Mouse (Mus musculus) midbrain, postnatal 0 days (tissue): ENCODE results near the gene Fmo4. TPM values are rescaled to one million over a fixed set of nuclear protein-coding genes. Genes with fewer than 3 reads are reported as not detected.
"Not testable (repeated sequence)": the region's sequence is repeated elsewhere in the genome, so short reads cannot be mapped to it uniquely, and the experiment has no call there.

Experiments used
- ATAC-seq: fragments of 200-750 bp; cut with Nextera tagmentation; 2 replicates; pipeline ENCODE4 v1.8.0; 2017; ENCODE audit warnings: moderate number of reproducible peaks, mild to moderate bottlenecking, moderate TSS enrichment, moderate library complexity; ENCODE audit not compliant: low FRiP score
- DNase-seq: peaks from one replicate; pipeline ENCODE4 v3.0.0-alpha.2; 2015; ENCODE audit warnings: low spot score
- H3K27ac ChIP-seq: fragments of 300-500 bp; sonication (generic); 2 replicates; pipeline ENCODE4 v1.5.1; 2014; ENCODE audit warnings: low read depth, mild to moderate bottlenecking, low read length, mixed read lengths
- H3K27me3 ChIP-seq: fragments of 300-500 bp; sonication (generic); 2 replicates; pipeline ENCODE4 v1.6.1; 2014; ENCODE audit warnings: low read length, control low read depth, mixed read lengths; ENCODE audit not compliant: insufficient read depth
- H3K36me3 ChIP-seq: fragments of 300-500 bp; sonication (generic); 2 replicates; pipeline ENCODE4 v1.6.1; 2014; ENCODE audit warnings: low read length, control low read depth, mixed read lengths; ENCODE audit not compliant: insufficient read depth
- H3K4me1 ChIP-seq: fragments of 300-500 bp; sonication (generic); 2 replicates; pipeline ENCODE4 v1.6.1; 2014; ENCODE audit warnings: mild to moderate bottlenecking, control low read depth, antibody characterized with exemption, low read length, mixed read lengths; ENCODE audit not compliant: insufficient read depth
- H3K4me2 ChIP-seq: fragments of 300-500 bp; sonication (generic); 2 replicates; pipeline ENCODE4 v1.6.1; 2014; ENCODE audit warnings: low read depth, mild to moderate bottlenecking, low read length, mixed read lengths; ENCODE audit not compliant: poor library complexity, severe bottlenecking
- H3K4me3 ChIP-seq: fragments of 300-500 bp; sonication (generic); 2 replicates; pipeline ENCODE4 v1.5.1; 2014; ENCODE audit warnings: low read depth, mild to moderate bottlenecking, low read length, moderate library complexity
- H3K9ac ChIP-seq: fragments of 300-500 bp; sonication (generic); replicated peaks from 2 replicates; pipeline ENCODE4 v1.6.1; 2014; ENCODE audit warnings: mild to moderate bottlenecking, low read length, moderate library complexity, mixed read lengths; ENCODE audit not compliant: poor library complexity, severe bottlenecking
- H3K9me3 ChIP-seq: fragments of 300-500 bp; sonication (generic); 2 replicates; pipeline ENCODE4 v1.6.1; 2016; ENCODE audit warnings: low read length, control low read depth
- CTCF ChIP-seq: IDR thresholded peaks from 2 replicates; pipeline ENCODE4 v1.5.1; 2016; ENCODE audit warnings: antibody characterized with exemption, mild to moderate bottlenecking
- WGBS: fragments of 180-500 bp; shearing (Covaris S2); extraction: QIAGEN DNeasy Blood & Tissue Kit; methylation state at CpG from one replicate; pipeline ENCODE4 v1.1.7; 2014; 5-methylcytosine and 5-hydroxymethylcytosine counted together
- polyA plus RNA-seq: library from polyadenylated mRNA; unstranded; fragments of >200 nt; fragmentation: Nextera tagmentation; extraction: Ambion mirVana; gene quantifications from 2 replicates; pipeline ENCODE4 v1.2.1, GENCODE M21; 2015
- total RNA-seq: library from RNA; depleted of rRNA; stranded (reverse); fragments of >200 nt; gene quantifications from 2 replicates; pipeline ENCODE4 v1.2.3, GENCODE M21; 2014

The Fmo4 gene
- total and polyA plus RNA-seq, 2 experiments from 2014 or later, result 0.77 to 0.78 TPM

- DNase-seq (peak; percentile 12), ATAC-seq (no peak)
- Histone ChIP-seq H3K4me2 (no peak overlapping the region), H3K27ac (no peak overlapping the region), H3K4me3 (no peak overlapping the region), H3K9ac (no peak overlapping the region), H3K4me1 (no peaks in the 10 kb centered on the region), H3K27me3 (no peaks in the 10 kb centered on the region), H3K9me3 (no peaks in the 10 kb centered on the region), H3K36me3 (no peaks in the 10 kb centered on the region)
- no peak for TF ChIP-seq CTCF
- WGBS, result 70% methylated on average over 4 of the region's 4 CpGs
Observed at GRCm38 (mm10) chr1:162785222-162785621, 28.6 kb downstream of the Fmo4 start.

- ATAC-seq (peak; percentile 77), DNase-seq (no peak)
- no peaks in the 10 kb centered on the region for H3K4me1 ChIP-seq
- H3K4me2 ChIP-seq, result no peak overlapping the region
- no peak overlapping the region for H3K9ac ChIP-seq
- H3K36me3 ChIP-seq, result no peaks in the 10 kb centered on the region
- no peak overlapping the region for H3K4me3 ChIP-seq
- no peaks in the 10 kb centered on the region for H3K27me3 ChIP-seq
- 44% methylated on average over 7 of the region's 7 CpGs for WGBS
- TF ChIP-seq CTCF, result no peak
- no peaks in the 10 kb centered on the region for H3K9me3 ChIP-seq
- H3K27ac ChIP-seq, result 0 out of 2 replicates have a peak overlapping the region, but pooled peaks have one; percentile 18
Observed at GRCm38 (mm10) chr1:162783669-162784248, 30.0 kb downstream of the Fmo4 start.

GRCm38 (mm10) chr1:162781035-162781434 is 32.7 kb downstream of the Fmo4 start:
- DNase-seq, H3K36me3 ChIP-seq, H3K4me3 ChIP-seq, H3K9me3 ChIP-seq, H3K4me2 ChIP-seq, ATAC-seq, H3K9ac ChIP-seq, H3K27ac ChIP-seq, H3K27me3 ChIP-seq, H3K4me1 ChIP-seq: not testable (repeated sequence)
- WGBS, result 89% methylated on average over 2 of the region's 2 CpGs

- no peak for TF ChIP-seq CTCF
- 93% methylated on average over 5 of the region's 5 CpGs for WGBS
Observed at GRCm38 (mm10) chr1:162777943-162778538, 35.7 kb downstream of the Fmo4 start.

GRCm38 (mm10) chr1:162773661-162774060 is 40.1 kb downstream of the Fmo4 start:
- Histone ChIP-seq H3K4me2 (no peak overlapping the region), H3K9me3 (no peaks in the 10 kb centered on the region), H3K4me3 (no peak overlapping the region), H3K4me1 (no peaks in the 10 kb centered on the region), H3K36me3 (no peaks in the 10 kb centered on the region), H3K9ac (no peak overlapping the region), H3K27me3 (no peaks in the 10 kb centered on the region), H3K27ac (no peak overlapping the region)
- TF ChIP-seq CTCF, result no peak
- 62% methylated on average over 4 of the region's 4 CpGs for whole genome bisulfite sequencing
- ATAC-seq (no peak), DNase-seq (peak; percentile 6)

More at GRCm38 (mm10) chr1:162777943-162778538, 35.7 kb downstream of the Fmo4 start:
- Histone ChIP-seq H3K4me2 (no peak overlapping the region), H3K36me3 (no peaks in the 10 kb centered on the region), H3K27ac (no peak overlapping the region), H3K9me3 (no peaks in the 10 kb centered on the region), H3K4me3 (no peak overlapping the region), H3K27me3 (no peaks in the 10 kb centered on the region), H3K4me1 (no peaks in the 10 kb centered on the region), H3K9ac (no peak overlapping the region)
- no peak for DNase-seq
- no peak for ATAC-seq

GRCm38 (mm10) chr1:162771617-162772360 is 42.0 kb downstream of the Fmo4 start:
- no peak for DNase-seq
- no peak overlapping the region for H3K9ac ChIP-seq
- no peaks in the 10 kb centered on the region for H3K9me3 ChIP-seq
- WGBS, result 56% methylated on average over 4 of the region's 4 CpGs
- no peak overlapping the region for H3K4me3 ChIP-seq
- no peaks in the 10 kb centered on the region for H3K27me3 ChIP-seq
- H3K36me3 ChIP-seq, result no peaks in the 10 kb centered on the region
- H3K4me1 ChIP-seq, result no peaks in the 10 kb centered on the region
- no peak overlapping the region for H3K4me2 ChIP-seq
- no peak for ATAC-seq
- no peak overlapping the region for H3K27ac ChIP-seq
- TF ChIP-seq CTCF, result no peak
